Comparison of ENCODE assay signal across 14 mouse cellular contexts in genomic region chr7:110706001-110706695, GRCm38 (mm10).
DNase-seq lines count a peak whose midpoint lies in the region; ATAC-seq and TF ChIP-seq lines count a peak whose summit lies in the region.
"Had no signal": no experiment of that assay in that cellular context is flagged by ENCODE, and none has a peak within 500 bp of the region (broad histone marks: within the 10 kb centered on the region; RNA-seq: fewer than 3 reads in every experiment).

No protein-coding gene starts in this region.

- H3K4me2 ChIP-seq in limb, embryonic 14.5 days (replicated peaks; ENCODE audit: low read depth, low read length, severe bottlenecking) = no peak overlapping the region
- no peak overlapping the region for H3K4me2 ChIP-seq in stomach, embryonic 16.5 days (ENCODE audit: low read depth, low read length)
- H3K4me2 ChIP-seq: forebrain, embryonic 15.5 days; kidney, embryonic 15.5 days; midbrain, embryonic 12.5 days; neural tube, embryonic 15.5 days had no signal

- no peak for TF ChIP-seq POLR2A in heart, adult 2 months (IDR thresholded peaks at IDR 0.05; ENCODE audit: insufficient read depth, low read depth, low read length)
- no peak for TF ChIP-seq POLR2A in limb, embryonic 14.5 days (IDR thresholded peaks at IDR 0.05; ENCODE audit: borderline replicate concordance, extremely low read depth, insufficient read depth, insufficient read length)

- peaks cover 4% of the 10 kb centered on the region; the same call in 1 of the 2 replicates for H3K36me3 ChIP-seq in heart, adult 2 months (ENCODE audit: control insufficient read depth, insufficient read depth, low read length)
- no peaks in the 10 kb centered on the region for H3K36me3 ChIP-seq in limb, embryonic 14.5 days (ENCODE audit: control insufficient read depth, insufficient read depth, low read length)
- no peaks in the 10 kb centered on the region for H3K36me3 ChIP-seq in limb, embryonic 10.5 days
- H3K36me3 ChIP-seq in stomach, embryonic 16.5 days (ENCODE audit: control insufficient read depth, insufficient read depth, low read length) = no peaks in the 10 kb centered on the region
- H3K36me3 ChIP-seq: forebrain, embryonic 15.5 days; kidney, embryonic 15.5 days; midbrain, embryonic 12.5 days; neural tube, embryonic 15.5 days had no signal

- H3K4me1 ChIP-seq in heart, adult 2 months (ENCODE audit: control insufficient read depth, insufficient read depth, low read length) = peaks cover 54% of the 10 kb centered on the region
- no peaks in the 10 kb centered on the region; the same call in 1 of the 2 replicates for H3K4me1 ChIP-seq in limb, embryonic 14.5 days (ENCODE audit: control insufficient read depth, insufficient read depth, low read length)
- no peaks in the 10 kb centered on the region for H3K4me1 ChIP-seq in limb, embryonic 10.5 days
- H3K4me1 ChIP-seq in stomach, embryonic 16.5 days (ENCODE audit: control insufficient read depth, insufficient read depth, low read length) = peaks cover 16% of the 10 kb centered on the region
- H3K4me1 ChIP-seq: forebrain, embryonic 15.5 days; midbrain, embryonic 12.5 days had no signal

- CTCF ChIA-PET in Patski (lab: Charles Lee) = interaction anchor here (1.1 to 1.7 kb wide), 2 partner anchors 14 to 21 kb away, joined by 4 read pairs; no protein-coding TSS in a partner anchor

- peak; percentile 12; the same call in 1 of the 2 replicates for TF ChIP-seq CTCF in heart, adult 2 months (IDR thresholded peaks at IDR 0.05)
- no peak for TF ChIP-seq CTCF in Patski (IDR thresholded peaks at IDR 0.05)

- H3K79me2 ChIP-seq in heart, adult 2 months (replicated peaks; ENCODE audit: control insufficient read depth, insufficient read depth, low read length) = no peaks in the 10 kb centered on the region

- H3K9me3 ChIP-seq in limb, embryonic 14.5 days (ENCODE audit: control insufficient read depth, low read length) = no peaks in the 10 kb centered on the region
- no peaks in the 10 kb centered on the region for H3K9me3 ChIP-seq in limb, embryonic 10.5 days (replicated peaks)
- H3K9me3 ChIP-seq in stomach, embryonic 16.5 days (replicated peaks; ENCODE audit: control insufficient read depth, low read length) = no peaks in the 10 kb centered on the region
- H3K9me3 ChIP-seq: forebrain, embryonic 15.5 days had no signal

- in situ Hi-C loops in Patski (cut with MboI; ENCODE audit: low pct_unique_long_range_greater_than_20kb) = no loop called here

- intact Hi-C loops in heart, adult 2 months (cut with DNase I) = loop anchor here (5.0 kb wide), 1 partner anchor 419 kb away; no protein-coding TSS in a partner anchor

- H3K27ac ChIP-seq in heart, adult 2 months = peak overlapping the region; percentile 72
- H3K27ac ChIP-seq in limb, embryonic 14.5 days (replicated peaks; ENCODE audit: low read depth, low read length) = 0 out of 2 replicates have a peak overlapping the region, but pooled peaks have one; percentile 9
- no peak overlapping the region for H3K27ac ChIP-seq in limb, embryonic 10.5 days
- H3K27ac ChIP-seq in stomach, embryonic 16.5 days (ENCODE audit: low read length) = peak overlapping the region; percentile 35; the same call in 1 of the 2 replicates
- H3K27ac ChIP-seq: forebrain, embryonic 15.5 days; hindbrain, postnatal 0 days; kidney, embryonic 15.5 days; midbrain, embryonic 12.5 days; neural tube, embryonic 15.5 days had no signal

- no peak for DNase-seq in heart, adult 2 months
- no peak for DNase-seq in heart, adult 9 months (ENCODE audit: low spot score in 2 of 2)
- DNase-seq in limb, embryonic 14.5 days (ENCODE audit: low spot score) = no peak
- no peak for DNase-seq in limb, embryonic 10.5 days (ENCODE audit: low spot score)
- no peak for DNase-seq in Patski (ENCODE audit: low read depth, low spot score)
- DNase-seq in frontal cortex, postnatal 25 days (ENCODE audit: low spot score in 2 of 2) = no peak
- DNase-seq: cerebellum, postnatal 25 days; thymus, adult 18-20 months had no signal

- H3K4me3 ChIP-seq in heart, adult 2 months = no peak overlapping the region
- H3K4me3 ChIP-seq in limb, embryonic 14.5 days (replicated peaks; ENCODE audit: low read length) = no peak overlapping the region
- H3K4me3 ChIP-seq in limb, embryonic 10.5 days = no peak overlapping the region
- no peak overlapping the region for H3K4me3 ChIP-seq in stomach, embryonic 16.5 days (replicated peaks; ENCODE audit: low read length)
- H3K4me3 ChIP-seq: forebrain, embryonic 15.5 days; kidney, embryonic 15.5 days; midbrain, embryonic 12.5 days; neural tube, embryonic 15.5 days had no signal

- H3K9ac ChIP-seq in heart, adult 2 months (ENCODE audit: low read depth, low read length) = no peak overlapping the region
- H3K9ac ChIP-seq in limb, embryonic 14.5 days (ENCODE audit: low read depth, low read length, severe bottlenecking) = no peak overlapping the region
- H3K9ac ChIP-seq in stomach, embryonic 16.5 days (ENCODE audit: low read length) = no peak overlapping the region
- H3K9ac ChIP-seq: forebrain, embryonic 15.5 days; kidney, embryonic 15.5 days; midbrain, embryonic 12.5 days; neural tube, embryonic 15.5 days had no signal

- POLR2A ChIA-PET in Patski (lab: Charles Lee) = no interaction called here

- H3K27me3 ChIP-seq in heart, adult 2 months (ENCODE audit: control insufficient read depth, insufficient read depth, low read length) = no peaks in the 10 kb centered on the region
- no peaks in the 10 kb centered on the region for H3K27me3 ChIP-seq in limb, embryonic 14.5 days (ENCODE audit: control insufficient read depth, insufficient read depth, low read length)
- no peaks in the 10 kb centered on the region for H3K27me3 ChIP-seq in limb, embryonic 10.5 days (ENCODE audit: low read depth, poor library complexity, severe bottlenecking)
- H3K27me3 ChIP-seq in Patski = no peaks in the 10 kb centered on the region
- H3K27me3 ChIP-seq in stomach, embryonic 16.5 days (ENCODE audit: control insufficient read depth, insufficient read depth, low read length) = no peaks in the 10 kb centered on the region; the same call in 1 of the 2 replicates
- H3K27me3 ChIP-seq: forebrain, embryonic 15.5 days; midbrain, embryonic 12.5 days; neural tube, embryonic 15.5 days had no signal

- 61% methylated on average over 10 of the region's 10 CpGs for WGBS in heart, adult 2 months
- 77% methylated on average over 10 of the region's 10 CpGs for WGBS in limb, embryonic 14.5 days
- whole genome bisulfite sequencing in limb, embryonic 10.5 days = 86% methylated on average over 10 of the region's 10 CpGs
- WGBS in stomach, embryonic 16.5 days = 68% methylated on average over 10 of the region's 10 CpGs

- ATAC-seq in limb, embryonic 14.5 days (ENCODE audit: low FRiP score, low read depth) = no peak
- peak; percentile 22 for ATAC-seq in Patski
- ATAC-seq in stomach, embryonic 16.5 days (ENCODE audit: insufficient read depth, low FRiP score) = no peak
- ATAC-seq: forebrain, embryonic 15.5 days; hindbrain, postnatal 0 days had no signal

- TF ChIP-seq EP300 in heart, adult 2 months (IDR thresholded peaks at IDR 0.05; ENCODE audit: insufficient read depth, low read depth, low read length) = no peak
